Mouse (Mus musculus) neural tube, embryonic 11.5 days (tissue): Measurements from ENCODE around the gene Rad21l. TPM values are rescaled to one million over a fixed set of nuclear protein-coding genes. Genes with fewer than 3 reads are reported as not detected.
"Not testable (repeated sequence)": the region's sequence is repeated elsewhere in the genome, so short reads cannot be mapped to it uniquely, and the experiment has no call there.

Experiments used
- ATAC-seq: fragments of 200-750 bp; cut with Nextera tagmentation; 2 replicates; pipeline ENCODE4 v1.8.0; 2017; ENCODE audit warnings: moderate number of reproducible peaks, mild to moderate bottlenecking, moderate TSS enrichment, moderate library complexity; ENCODE audit not compliant: insufficient read depth, low FRiP score, low TSS enrichment
- DNase-seq: peaks from one replicate; pipeline ENCODE4 v3.0.0-alpha.2; 2015; ENCODE audit warnings: low spot score
- H3K27ac ChIP-seq: fragments of 300-500 bp; sonication (generic); 2 replicates; pipeline ENCODE4 v1.5.1; 2014; ENCODE audit warnings: low read depth, mild to moderate bottlenecking, low read length
- H3K27me3 ChIP-seq: fragments of 300-500 bp; sonication (generic); 2 replicates; pipeline ENCODE4 v1.6.1; 2014; ENCODE audit warnings: mild to moderate bottlenecking, low read length, mixed read lengths; ENCODE audit not compliant: control insufficient read depth, insufficient read depth
- H3K36me3 ChIP-seq: fragments of 300-500 bp; sonication (generic); 2 replicates; pipeline ENCODE4 v1.6.1; 2014; ENCODE audit warnings: mild to moderate bottlenecking, low read length, moderate library complexity, mixed read lengths; ENCODE audit not compliant: control insufficient read depth, insufficient read depth
- H3K4me1 ChIP-seq: fragments of 300-500 bp; sonication (generic); 2 replicates; pipeline ENCODE4 v1.6.1; 2014; ENCODE audit warnings: low read length, mixed read lengths; ENCODE audit not compliant: control insufficient read depth, insufficient read depth
- H3K4me2 ChIP-seq: fragments of 300-500 bp; sonication (generic); 2 replicates; pipeline ENCODE4 v1.6.1; 2014; ENCODE audit warnings: low read depth, mild to moderate bottlenecking, moderate library complexity
- H3K4me3 ChIP-seq: fragments of 300-500 bp; sonication (generic); 2 replicates; pipeline ENCODE4 v1.5.1; 2014; ENCODE audit warnings: low read depth, low read length
- H3K9ac ChIP-seq: fragments of 300-500 bp; sonication (generic); 2 replicates; pipeline ENCODE4 v1.6.1; 2014; ENCODE audit warnings: mild to moderate bottlenecking, low read length
- H3K9me3 ChIP-seq: fragments of 300-500 bp; sonication (generic); 2 replicates; pipeline ENCODE4 v1.6.1; 2016; ENCODE audit warnings: low read length; ENCODE audit not compliant: control insufficient read depth
- whole genome bisulfite sequencing: fragments of 180-500 bp; shearing (Covaris S2); extraction: QIAGEN DNeasy Blood & Tissue Kit; methylation state at CpG from one replicate; pipeline ENCODE4 v1.1.7; 2014; 5-methylcytosine and 5-hydroxymethylcytosine counted together
- polyA plus RNA-seq: library from polyadenylated mRNA; unstranded; fragments of >200 nt; fragmentation: Nextera tagmentation; extraction: Ambion mirVana; gene quantifications from 2 replicates; pipeline ENCODE4 v1.2.1, GENCODE M21; 2014

Rad21l gene
- polyA plus RNA-seq, 1 experiment from 2014 or later, result 0.19 TPM

- WGBS, result 85% methylated on average over 6 of the region's 8 CpGs
- DNase-seq, H3K9me3 ChIP-seq, H3K27me3 ChIP-seq, H3K4me3 ChIP-seq, H3K27ac ChIP-seq, H3K9ac ChIP-seq, H3K36me3 ChIP-seq, H3K4me1 ChIP-seq, ATAC-seq, H3K4me2 ChIP-seq: not testable (repeated sequence)
Observed at GRCm38 (mm10) chr2:151615779-151616178, 52.6 kb downstream of the Rad21l start.

- H3K4me3 ChIP-seq, result no peak overlapping the region
- H3K9ac ChIP-seq, result no peak overlapping the region
- no peaks in the 10 kb centered on the region for H3K27me3 ChIP-seq
- H3K9me3 ChIP-seq, result no peaks in the 10 kb centered on the region
- H3K4me1 ChIP-seq, result peaks cover 5% of the 10 kb centered on the region; the same call in 1 of the 2 replicates
- no peak overlapping the region for H3K4me2 ChIP-seq
- no peak overlapping the region for H3K27ac ChIP-seq
- no peak for DNase-seq
- no peaks in the 10 kb centered on the region for H3K36me3 ChIP-seq
- ATAC-seq, result no peak
- WGBS, result 54% methylated on average over 3 of the region's 3 CpGs
Observed at GRCm38 (mm10) chr2:151609974-151610373, 58.4 kb downstream of the Rad21l start.

- H3K36me3 ChIP-seq, result no peaks in the 10 kb centered on the region
- no peak overlapping the region for H3K9ac ChIP-seq
- H3K4me1 ChIP-seq, result peaks cover 10% of the 10 kb centered on the region
- ATAC-seq (no peak), DNase-seq (no peak)
- no peak overlapping the region for H3K27ac ChIP-seq
- no peaks in the 10 kb centered on the region for H3K27me3 ChIP-seq
- no peak overlapping the region for H3K4me2 ChIP-seq
- WGBS, result 85% methylated on average over 1 of the region's 1 CpGs
- no peaks in the 10 kb centered on the region for H3K9me3 ChIP-seq
- H3K4me3 ChIP-seq, result no peak overlapping the region
Observed at GRCm38 (mm10) chr2:151608435-151608834, 59.9 kb downstream of the Rad21l start.

GRCm38 (mm10) chr2:151605437-151605987, 62.8 kb downstream of the Rad21l start:
- WGBS, result 66% methylated on average over 9 of the region's 11 CpGs
- Histone ChIP-seq H3K4me1 (peaks cover 17% of the 10 kb centered on the region), H3K27me3 (no peaks in the 10 kb centered on the region), H3K27ac (no peak overlapping the region), H3K4me2 (no peak overlapping the region), H3K9ac (no peak overlapping the region), H3K4me3 (no peak overlapping the region), H3K36me3 (no peaks in the 10 kb centered on the region), H3K9me3 (no peaks in the 10 kb centered on the region)
- DNase-seq (peak; percentile 35), ATAC-seq (no peak)

- H3K9ac ChIP-seq, result no peak overlapping the region
- H3K27ac ChIP-seq, result no peak overlapping the region; the same call in 1 of the 2 replicates
- WGBS, result 31% methylated on average over 4 of the region's 4 CpGs
Observed at GRCm38 (mm10) chr2:151603630-151604029, 64.7 kb downstream of the Rad21l start.

GRCm38 (mm10) chr2:151602106-151602505, 66.2 kb downstream of the Rad21l start:
- H3K36me3 ChIP-seq, result no peaks in the 10 kb centered on the region
- no peak overlapping the region for H3K4me3 ChIP-seq
- no peaks in the 10 kb centered on the region for H3K9me3 ChIP-seq
- H3K9ac ChIP-seq, result no peak overlapping the region
- no peak overlapping the region for H3K4me2 ChIP-seq
- 90% methylated on average over 4 of the region's 4 CpGs for WGBS
- no peaks in the 10 kb centered on the region for H3K27me3 ChIP-seq
- H3K27ac ChIP-seq, result no peak overlapping the region
- ATAC-seq (no peak), DNase-seq (no peak)
- peaks cover 17% of the 10 kb centered on the region for H3K4me1 ChIP-seq

More at GRCm38 (mm10) chr2:151603630-151604029, 64.7 kb downstream of the Rad21l start:
- Histone ChIP-seq H3K4me2 (no peak overlapping the region), H3K4me3 (no peak overlapping the region), H3K27me3 (no peaks in the 10 kb centered on the region), H3K9me3 (no peaks in the 10 kb centered on the region), H3K36me3 (no peaks in the 10 kb centered on the region), H3K4me1 (peaks cover 17% of the 10 kb centered on the region)
- peak; percentile 71 for DNase-seq
- ATAC-seq, result peak; percentile 89

- 78% methylated on average over 2 of the region's 2 CpGs for WGBS
- no peaks in the 10 kb centered on the region for H3K36me3 ChIP-seq
- H3K27ac ChIP-seq, result no peak overlapping the region
- no peak overlapping the region for H3K4me3 ChIP-seq
- ATAC-seq, result no peak
- no peaks in the 10 kb centered on the region for H3K9me3 ChIP-seq
- peaks cover 4% of the 10 kb centered on the region for H3K4me1 ChIP-seq
- H3K4me2 ChIP-seq, result no peak overlapping the region
- no peaks in the 10 kb centered on the region for H3K27me3 ChIP-seq
- H3K9ac ChIP-seq, result no peak overlapping the region
- DNase-seq, result no peak
Observed at GRCm38 (mm10) chr2:151598068-151598467, 70.3 kb downstream of the Rad21l start.

Other genes with a start within 250 kb of the Rad21l start
- not detected in 2 replicates for gene 4921509C19Rik, start 192.4 kb downstream of the Rad21l start, polyA plus RNA-seq
- 287 and 297 TPM in 2 replicates for gene Nsfl1c, start 174.4 kb downstream of the Rad21l start, polyA plus RNA-seq
- gene Fkbp1a, start 126.0 kb downstream of the Rad21l start, polyA plus RNA-seq, result 656 and 663 TPM in 2 replicates
- 1.3 and 1.4 TPM in 2 replicates for gene Sdcbp2, start 95.9 kb downstream of the Rad21l start, polyA plus RNA-seq
- 4.6 and 4.8 TPM in 2 replicates for gene Snph, start 35.9 kb downstream of the Rad21l start, polyA plus RNA-seq
- 6.5 and 8.2 TPM in 2 replicates for gene Tmem74b, start 33.5 kb upstream of the Rad21l start, polyA plus RNA-seq
- 45.6 and 52.6 TPM in 2 replicates for gene Psmf1, start 75.7 kb upstream of the Rad21l start, polyA plus RNA-seq
- 0.28 and 0.62 TPM in 2 replicates for gene Rspo4, start 174.4 kb upstream of the Rad21l start, polyA plus RNA-seq
- 0.23 and 0.34 TPM in 2 replicates for gene Angpt4, start 242.7 kb upstream of the Rad21l start, polyA plus RNA-seq